Mouse (Mus musculus) midbrain, postnatal 0 days (tissue): Measurements from ENCODE around the gene Sidt2. TPM values are rescaled to one million over a fixed set of nuclear protein-coding genes. Genes with fewer than 3 reads are reported as not detected.

Experiments used
- ATAC-seq: fragments of 200-750 bp; cut with Nextera tagmentation; 2 replicates; pipeline ENCODE4 v1.8.0; 2017; ENCODE audit warnings: moderate number of reproducible peaks, mild to moderate bottlenecking, moderate TSS enrichment, moderate library complexity; ENCODE audit not compliant: low FRiP score
- DNase-seq: peaks from one replicate; pipeline ENCODE4 v3.0.0-alpha.2; 2015; ENCODE audit warnings: low spot score
- H3K27ac ChIP-seq: fragments of 300-500 bp; sonication (generic); 2 replicates; pipeline ENCODE4 v1.5.1; 2014; ENCODE audit warnings: low read depth, mild to moderate bottlenecking, low read length, mixed read lengths
- H3K27me3 ChIP-seq: fragments of 300-500 bp; sonication (generic); 2 replicates; pipeline ENCODE4 v1.6.1; 2014; ENCODE audit warnings: low read length, control low read depth, mixed read lengths; ENCODE audit not compliant: insufficient read depth
- H3K36me3 ChIP-seq: fragments of 300-500 bp; sonication (generic); 2 replicates; pipeline ENCODE4 v1.6.1; 2014; ENCODE audit warnings: low read length, control low read depth, mixed read lengths; ENCODE audit not compliant: insufficient read depth
- H3K4me1 ChIP-seq: fragments of 300-500 bp; sonication (generic); 2 replicates; pipeline ENCODE4 v1.6.1; 2014; ENCODE audit warnings: mild to moderate bottlenecking, control low read depth, antibody characterized with exemption, low read length, mixed read lengths; ENCODE audit not compliant: insufficient read depth
- H3K4me2 ChIP-seq: fragments of 300-500 bp; sonication (generic); 2 replicates; pipeline ENCODE4 v1.6.1; 2014; ENCODE audit warnings: low read depth, mild to moderate bottlenecking, low read length, mixed read lengths; ENCODE audit not compliant: poor library complexity, severe bottlenecking
- H3K4me3 ChIP-seq: fragments of 300-500 bp; sonication (generic); 2 replicates; pipeline ENCODE4 v1.5.1; 2014; ENCODE audit warnings: low read depth, mild to moderate bottlenecking, low read length, moderate library complexity
- H3K9ac ChIP-seq: fragments of 300-500 bp; sonication (generic); replicated peaks from 2 replicates; pipeline ENCODE4 v1.6.1; 2014; ENCODE audit warnings: mild to moderate bottlenecking, low read length, moderate library complexity, mixed read lengths; ENCODE audit not compliant: poor library complexity, severe bottlenecking
- H3K9me3 ChIP-seq: fragments of 300-500 bp; sonication (generic); 2 replicates; pipeline ENCODE4 v1.6.1; 2016; ENCODE audit warnings: low read length, control low read depth
- CTCF ChIP-seq: IDR thresholded peaks from 2 replicates; pipeline ENCODE4 v1.5.1; 2016; ENCODE audit warnings: antibody characterized with exemption, mild to moderate bottlenecking
- WGBS: fragments of 180-500 bp; shearing (Covaris S2); extraction: QIAGEN DNeasy Blood & Tissue Kit; methylation state at CpG from one replicate; pipeline ENCODE4 v1.1.7; 2014; 5-methylcytosine and 5-hydroxymethylcytosine counted together
- polyA plus RNA-seq: library from polyadenylated mRNA; unstranded; fragments of >200 nt; fragmentation: Nextera tagmentation; extraction: Ambion mirVana; gene quantifications from 2 replicates; pipeline ENCODE4 v1.2.1, GENCODE M21; 2015
- total RNA-seq: library from RNA; depleted of rRNA; stranded (reverse); fragments of >200 nt; gene quantifications from 2 replicates; pipeline ENCODE4 v1.2.3, GENCODE M21; 2014

Sidt2 gene
- total and polyA plus RNA-seq, 2 experiments from 2014 or later: 50.8 to 115 TPM

DNA sequence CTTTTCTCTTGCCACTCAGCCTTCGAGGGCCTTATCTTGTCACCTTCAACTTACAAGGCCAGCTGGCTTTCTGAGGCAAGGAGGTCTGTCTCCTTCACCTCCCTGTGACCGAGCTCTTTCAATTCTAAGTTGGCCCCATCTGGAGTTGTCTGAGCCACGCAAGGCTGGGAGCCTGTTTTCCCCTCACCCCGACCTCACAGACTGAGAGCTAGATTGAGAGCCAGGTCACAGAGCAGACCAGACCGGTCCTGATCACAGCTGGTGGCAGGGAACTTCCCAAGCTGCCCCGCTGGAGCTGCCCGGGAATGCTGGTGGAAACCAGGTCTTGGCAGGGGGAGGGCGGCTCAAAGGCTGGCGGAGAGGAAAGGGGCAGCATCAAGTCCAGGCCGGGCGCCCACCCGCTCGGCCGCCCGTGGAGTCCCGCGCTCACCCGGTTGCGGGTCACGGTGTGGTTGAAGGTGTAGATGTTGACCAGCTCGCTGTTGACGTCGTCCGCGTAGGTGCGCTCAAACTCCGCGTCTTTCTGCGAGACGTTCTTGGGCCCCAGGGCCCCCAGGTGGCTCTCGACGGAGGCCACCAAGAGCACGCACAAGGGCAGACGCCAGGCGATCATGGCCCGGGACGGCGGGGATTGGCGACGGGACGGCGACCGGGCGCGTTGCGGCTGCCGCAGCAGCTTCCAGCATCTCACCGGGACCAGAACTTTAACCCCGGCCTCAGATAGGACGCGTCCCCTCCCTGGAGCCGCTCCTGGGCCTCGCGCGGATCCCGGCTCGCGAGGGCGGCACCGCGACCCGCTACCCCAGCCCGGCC, 558 bp downstream of the Sidt2 start:
- DNase-seq (peak; percentile 33), ATAC-seq (peak; percentile 75)
- peak overlapping the region; percentile 95 for H3K4me3 ChIP-seq
- TF ChIP-seq CTCF: no peak
- H3K4me1 ChIP-seq: peaks cover 13% of the 10 kb centered on the region; the same call in 1 of the 2 replicates
- H3K9ac ChIP-seq: peak overlapping the region; percentile 91
- no peaks in the 10 kb centered on the region for H3K27me3 ChIP-seq
- under 1% methylated on average over 63 of the region's 63 CpGs for WGBS
- H3K9me3 ChIP-seq: no peaks in the 10 kb centered on the region
- peaks cover 27% of the 10 kb centered on the region for H3K36me3 ChIP-seq
- H3K4me2 ChIP-seq: peak overlapping the region; percentile 89
- peak overlapping the region; percentile 84 for H3K27ac ChIP-seq

DNA sequence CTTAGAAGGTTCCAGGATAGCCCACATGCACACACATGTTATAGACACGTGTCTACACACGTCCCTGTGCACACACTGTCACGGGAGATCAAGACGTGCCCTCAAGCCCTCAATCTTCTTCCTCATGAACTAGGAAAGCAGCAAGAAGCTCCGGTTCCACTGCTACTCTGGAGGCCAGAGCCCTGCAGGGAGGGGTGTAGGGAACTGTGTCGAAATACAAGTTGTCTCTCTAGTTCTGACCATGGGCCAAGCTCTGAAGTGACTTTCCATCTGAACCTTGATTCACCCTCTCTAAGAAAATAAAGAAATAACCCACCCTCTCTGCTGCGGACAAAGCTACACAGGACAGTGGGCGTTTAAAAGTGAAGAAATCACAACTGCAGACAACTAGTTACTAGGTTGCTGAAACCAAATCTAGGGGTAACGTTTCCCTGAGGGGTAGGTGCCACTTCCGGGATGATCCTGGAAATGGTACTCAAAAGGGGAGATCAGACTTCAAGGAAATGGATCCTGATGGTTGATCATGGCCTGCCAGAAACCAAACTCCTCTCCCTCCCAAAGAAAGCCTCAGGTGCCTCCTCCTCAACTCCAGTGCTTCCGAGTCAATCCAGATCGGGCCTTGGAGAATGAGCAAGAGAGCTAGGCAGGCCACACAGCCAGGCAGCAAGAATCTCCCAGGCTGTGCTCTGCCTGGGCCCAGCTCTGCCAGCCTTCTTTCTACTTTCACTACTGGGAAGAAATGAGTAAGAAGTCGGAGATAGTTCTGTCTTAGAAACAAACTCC, 1.4 kb downstream of the Sidt2 start:
- Histone ChIP-seq H3K4me3 (peak overlapping the region; percentile 95), H3K27me3 (no peaks in the 10 kb centered on the region), H3K9me3 (no peaks in the 10 kb centered on the region), H3K36me3 (peaks cover 30% of the 10 kb centered on the region), H3K4me1 (peaks cover 13% of the 10 kb centered on the region; the same call in 1 of the 2 replicates), H3K4me2 (peak overlapping the region; percentile 89), H3K9ac (peak overlapping the region; percentile 91; the same call in 1 of the 2 replicates), H3K27ac (peak overlapping the region; percentile 84)
- no peak for TF ChIP-seq CTCF
- 59% methylated on average over 13 of the region's 13 CpGs for WGBS
- DNase-seq (no peak), ATAC-seq (no peak)

DNA sequence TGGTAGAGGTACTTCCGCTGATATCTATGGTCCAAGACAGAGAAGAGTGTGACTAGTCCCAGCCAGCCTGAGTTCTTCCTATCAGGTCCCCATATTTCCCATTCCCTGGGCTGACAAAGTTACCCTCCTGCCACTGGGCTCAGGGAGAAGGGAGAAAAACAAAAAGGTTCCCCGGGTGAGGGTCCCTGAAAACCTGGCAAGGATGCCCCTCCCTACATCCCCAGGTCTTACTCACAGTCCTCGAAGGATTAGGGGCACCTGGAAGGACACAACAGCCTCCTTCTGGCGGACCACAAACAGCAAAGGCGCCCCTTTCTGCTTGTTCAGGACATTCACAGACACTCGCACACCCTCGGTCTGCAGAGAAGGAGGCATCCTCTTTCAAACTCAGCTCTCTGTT, 2.2 kb downstream of the Sidt2 start:
- no peak for ATAC-seq
- 89% methylated on average over 7 of the region's 7 CpGs for WGBS

DNA sequence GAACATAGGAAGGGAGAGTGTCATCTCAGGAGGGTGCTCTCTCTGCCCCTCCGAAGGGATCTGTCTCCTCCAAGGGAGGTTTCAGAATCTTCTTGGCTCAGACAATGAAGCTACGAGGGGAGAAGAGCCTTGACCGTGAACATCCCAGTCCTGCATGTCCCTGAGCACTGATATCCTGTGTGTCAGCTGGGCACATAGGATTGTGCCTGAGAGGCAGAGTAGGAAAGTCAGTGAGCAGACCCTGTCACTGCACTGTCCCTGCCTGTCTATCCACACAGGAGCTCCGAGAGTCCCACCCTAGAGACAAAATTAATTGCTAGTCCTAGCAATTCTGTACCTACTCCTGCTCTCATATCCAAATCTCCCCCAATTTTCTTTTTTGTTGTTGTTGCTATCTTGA, 3.0 kb downstream of the Sidt2 start:
- Histone ChIP-seq H3K36me3 (peaks cover 43% of the 10 kb centered on the region), H3K27ac (no peak overlapping the region), H3K27me3 (no peaks in the 10 kb centered on the region), H3K9me3 (no peaks in the 10 kb centered on the region), H3K4me2 (no peak overlapping the region), H3K4me3 (no peak overlapping the region), H3K9ac (no peak overlapping the region), H3K4me1 (peaks cover 13% of the 10 kb centered on the region; the same call in 1 of the 2 replicates)
- TF ChIP-seq CTCF: no peak
- DNase-seq (no peak), ATAC-seq (no peak)
- WGBS: 94% methylated on average over 4 of the region's 4 CpGs

More for the DNA sequence above, 2.2 kb downstream of the Sidt2 start:
- peaks cover 13% of the 10 kb centered on the region; the same call in 1 of the 2 replicates for H3K4me1 ChIP-seq
- no peak overlapping the region for H3K9ac ChIP-seq
- no peak for TF ChIP-seq CTCF
- no peaks in the 10 kb centered on the region for H3K9me3 ChIP-seq
- H3K36me3 ChIP-seq: peaks cover 37% of the 10 kb centered on the region
- DNase-seq: no peak
- no peak overlapping the region for H3K27ac ChIP-seq
- 0 out of 2 replicates have a peak overlapping the region, but pooled peaks have one; percentile 89 for H3K4me2 ChIP-seq
- H3K4me3 ChIP-seq: no peak overlapping the region
- H3K27me3 ChIP-seq: no peaks in the 10 kb centered on the region

DNA sequence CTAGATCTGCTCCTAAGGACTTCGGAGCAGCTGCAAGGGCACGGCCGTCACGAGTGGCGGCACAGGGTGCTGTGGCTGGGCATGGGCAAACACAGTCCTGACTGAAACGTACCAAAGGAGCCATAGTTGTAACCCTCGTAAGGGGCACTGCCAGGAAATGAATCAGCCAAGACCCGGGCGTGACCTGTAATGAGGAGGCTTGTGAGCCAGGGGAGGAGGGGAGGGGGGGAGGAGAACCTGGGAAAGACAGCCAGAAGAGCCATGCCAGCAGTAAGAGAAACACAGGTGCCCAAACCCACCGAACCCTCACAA, 8.2 kb downstream of the Sidt2 start:
- Histone ChIP-seq H3K4me1 (no peaks in the 10 kb centered on the region), H3K4me2 (no peak overlapping the region), H3K4me3 (no peak overlapping the region), H3K27me3 (no peaks in the 10 kb centered on the region), H3K27ac (no peak overlapping the region), H3K9me3 (no peaks in the 10 kb centered on the region), H3K9ac (no peak overlapping the region), H3K36me3 (peaks cover 86% of the 10 kb centered on the region)
- no peak for TF ChIP-seq CTCF
- ATAC-seq (no peak), DNase-seq (no peak)
- WGBS: 93% methylated on average over 10 of the region's 10 CpGs
